Mouse (Mus musculus) layer of hippocampus, adult 9-10 months (tissue): Measurements from ENCODE around the gene Rpf2.
A peak's percentile ranks its signal among the peaks of the same experiment; 100 is the strongest.

ENCODE experiments used
- DNase-seq: peaks from one replicate; pipeline ENCODE4 v3.0.0; 2022; ENCODE audit warnings: low spot score

Gene Rpf2

GRCm38 (mm10) chr10:40249625-40250024, 2.8 kb upstream of the Rpf2 start:
- no peak for DNase-seq

GRCm38 (mm10) chr10:40247166-40247716, 405 bp upstream of the Rpf2 start:
- DNase-seq = no peak

- no peak for DNase-seq
These were observed 9.0 kb downstream of the Rpf2 start for GRCm38 (mm10) chr10:40237826-40238225.

- no peak for DNase-seq
These were observed 13.6 kb downstream of the Rpf2 start for GRCm38 (mm10) chr10:40233241-40233640.

GRCm38 (mm10) chr10:40232442-40232841, 14.4 kb downstream of the Rpf2 start:
- DNase-seq = no peak

GRCm38 (mm10) chr10:40229725-40230124, 17.1 kb downstream of the Rpf2 start:
- DNase-seq = no peak

GRCm38 (mm10) chr10:40227660-40228303, 19.1 kb downstream of the Rpf2 start:
- no peak for DNase-seq

GRCm38 (mm10) chr10:40218874-40219273, 28.0 kb downstream of the Rpf2 start:
- DNase-seq = no peak

GRCm38 (mm10) chr10:40212443-40213169, 34.2 kb downstream of the Rpf2 start:
- DNase-seq = peak; percentile 97

GRCm38 (mm10) chr10:40195001-40195400, 51.8 kb downstream of the Rpf2 start:
- no peak for DNase-seq

- DNase-seq = no peak
These were observed 54.6 kb downstream of the Rpf2 start for GRCm38 (mm10) chr10:40192010-40192935.

- DNase-seq = no peak
These were observed 55.4 kb downstream of the Rpf2 start for GRCm38 (mm10) chr10:40191338-40191979.

GRCm38 (mm10) chr10:40190871-40191270, 56.0 kb downstream of the Rpf2 start:
- no peak for DNase-seq

GRCm38 (mm10) chr10:40189689-40190088, 57.1 kb downstream of the Rpf2 start:
- DNase-seq = no peak

GRCm38 (mm10) chr10:40188831-40189230, 58.0 kb downstream of the Rpf2 start:
- no peak for DNase-seq

- DNase-seq = no peak
These were observed 60.9 kb downstream of the Rpf2 start for GRCm38 (mm10) chr10:40185956-40186355.

- no peak for DNase-seq
These were observed 66.8 kb downstream of the Rpf2 start for GRCm38 (mm10) chr10:40180011-40180410.

GRCm38 (mm10) chr10:40179142-40179541, 67.7 kb downstream of the Rpf2 start:
- DNase-seq = no peak

GRCm38 (mm10) chr10:40177323-40177962, 69.4 kb downstream of the Rpf2 start:
- no peak for DNase-seq
